Mouse (Mus musculus) myocyte (in vitro differentiated cells): ENCODE measurements around the gene Gm11639.

Experiments
- CEBPB ChIP-seq: IDR thresholded peaks from 2 replicates; pipeline ENCODE4 v1.6.1; 2011; ENCODE audit warnings: mild to moderate bottlenecking, moderate library complexity; ENCODE audit not compliant: poor library complexity, insufficient read depth, severe bottlenecking
- E2F4 ChIP-seq: IDR thresholded peaks from one replicate; pipeline ENCODE4 v1.6.1; 2011; ENCODE audit warnings: mild to moderate bottlenecking, control low read depth, moderate library complexity; ENCODE audit not compliant: insufficient read depth
- MAX ChIP-seq: IDR thresholded peaks from one replicate; pipeline ENCODE4 v1.6.1; 2011; ENCODE audit warnings: low read depth, mild to moderate bottlenecking, control low read depth
- MYOD1 ChIP-seq, 3 experiments: IDR thresholded peaks; one replicate each; pipeline ENCODE4 v1.6.1; 2011; ENCODE audit warnings: control low read depth in 2 of 3, low read depth in 2 of 3, mild to moderate bottlenecking in 2 of 3, moderate library complexity in 1 of 3; ENCODE audit not compliant: insufficient read length in 2 of 3, control insufficient read depth in 1 of 3
- POLR2A ChIP-seq: IDR thresholded peaks from one replicate; pipeline ENCODE4 v1.6.1; 2011; ENCODE audit warnings: low read depth, mild to moderate bottlenecking, control low read depth, moderate library complexity; ENCODE audit not compliant: insufficient read length
- REST ChIP-seq: IDR thresholded peaks from one replicate; pipeline ENCODE4 v1.6.1; 2011; ENCODE audit warnings: mild to moderate bottlenecking, control low read depth, moderate library complexity; ENCODE audit not compliant: insufficient read depth, insufficient read length
- TCF12 ChIP-seq: IDR thresholded peaks from one replicate; pipeline ENCODE4 v1.6.1; 2011; ENCODE audit warnings: mild to moderate bottlenecking, control low read depth; ENCODE audit not compliant: poor library complexity, insufficient read depth, severe bottlenecking
- TCF3 ChIP-seq: IDR thresholded peaks from one replicate; pipeline ENCODE4 v1.6.1; 2011; ENCODE audit warnings: low read depth, control low read depth; ENCODE audit not compliant: insufficient read length
- USF1 ChIP-seq: IDR thresholded peaks from one replicate; pipeline ENCODE4 v1.6.1; 2011; ENCODE audit warnings: low read depth, mild to moderate bottlenecking, control low read depth, moderate library complexity

- TF ChIP-seq MYOD1 (IDR thresholded peaks at IDR 0.05; ENCODE audit: control insufficient read depth in 1 of 3, insufficient read length in 2 of 3, low read depth in 2 of 3), result no peak
- no peak for TF ChIP-seq POLR2A
- no peak for TF ChIP-seq USF1
- TF ChIP-seq TCF3, result no peak
- no peak for TF ChIP-seq CEBPB
- no peak for TF ChIP-seq REST
- TF ChIP-seq E2F4, result no peak
- no peak for TF ChIP-seq MAX
- no peak for TF ChIP-seq TCF12
Observed at GRCm38 (mm10) chr11:104647188-104647867, 38.2 kb upstream of the Gm11639 start.
